Mouse (Mus musculus) layer of hippocampus, adult 2 months (tissue): Measurements from ENCODE around the gene BC067074. TPM values are rescaled to one million over a fixed set of nuclear protein-coding genes. Genes with fewer than 3 reads are reported as not detected.
"Not testable (repeated sequence)": the region's sequence is repeated elsewhere in the genome, so short reads cannot be mapped to it uniquely, and the experiment has no call there.

Experiments used
- DNase-seq, 2 experiments: peaks; one replicate each; pipeline ENCODE4 v3.0.0; 2022; ENCODE audit warnings: low spot score in 2 of 2
- H3K27ac ChIP-seq: fragments of 200-600 bp; 2 replicates; pipeline ENCODE4 v1.8.1; 2022
- H3K4me3 ChIP-seq: fragments of 200-600 bp; 2 replicates; pipeline ENCODE4 v1.8.1; 2022; ENCODE audit warnings: mild to moderate bottlenecking
- CTCF ChIP-seq: fragments of 200-600 bp; conservative IDR thresholded peaks from 2 replicates; pipeline ENCODE4 v1.8.1; 2022; ENCODE audit warnings: antibody characterized with exemption, mild to moderate bottlenecking, moderate library complexity
- total RNA-seq, 2 experiments: library from RNA; stranded (reverse); gene quantifications; 2 replicates each; pipeline ENCODE4 v1.2.3; 2021

Gene BC067074
- total RNA-seq, 2 experiments from 2014 or later, result 0.86 to 1.6 TPM

DNA sequence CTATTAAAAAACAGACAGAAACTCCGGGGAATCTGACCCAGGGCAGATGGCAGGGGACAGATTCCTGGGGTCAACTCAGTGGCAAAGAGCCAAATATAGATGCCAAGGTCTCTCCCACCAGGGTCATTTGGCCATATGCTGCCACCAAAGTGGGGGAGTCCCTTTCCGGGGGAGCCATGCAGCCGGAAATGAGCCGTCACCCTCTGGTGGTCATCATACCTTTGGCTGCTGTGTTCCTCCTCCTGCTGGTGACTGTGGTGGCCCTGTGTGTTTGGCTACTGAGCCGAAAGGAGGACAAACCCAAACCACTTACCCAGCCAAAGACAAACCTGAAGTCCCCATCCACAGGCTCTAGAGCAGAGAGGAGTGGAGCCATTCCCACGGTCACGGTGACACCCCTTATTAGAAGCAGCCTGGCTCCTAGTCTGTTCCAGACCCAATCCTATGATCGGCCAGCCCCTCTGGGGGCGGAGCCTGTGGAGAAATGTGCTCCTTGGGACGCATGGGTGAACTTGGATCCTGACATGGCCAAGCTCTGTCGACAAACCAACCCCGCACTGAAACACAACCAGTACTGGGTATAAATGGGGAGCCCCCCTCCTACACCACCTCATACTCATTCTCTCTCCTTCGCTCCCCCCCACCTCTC, 76.1 kb downstream of the BC067074 start:
- no peak for DNase-seq
- no peak for TF ChIP-seq CTCF
- Histone ChIP-seq H3K27ac (no peak overlapping the region), H3K4me3 (no peak overlapping the region)

DNA sequence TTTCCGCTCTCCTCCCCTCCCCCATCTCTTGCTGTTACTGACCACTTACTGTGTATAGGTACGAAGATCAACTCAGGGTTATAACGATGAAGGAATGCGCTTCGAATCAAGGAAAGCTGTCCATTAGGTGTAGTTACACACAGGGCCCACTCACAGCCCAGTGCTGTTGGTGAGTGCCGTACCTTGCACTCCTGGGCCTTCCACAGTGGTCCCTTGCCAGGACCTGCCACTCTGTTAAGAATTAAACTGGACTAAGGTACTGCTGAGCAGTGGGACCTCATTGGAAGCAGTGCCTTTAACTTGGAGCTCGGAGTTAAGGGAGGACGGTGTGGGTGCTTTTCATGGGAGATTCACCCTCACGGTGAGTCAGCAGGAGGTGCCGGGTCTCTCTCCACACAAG, 76.7 kb downstream of the BC067074 start:
- DNase-seq, result no peak
- TF ChIP-seq CTCF, result no peak
- no peak overlapping the region for H3K4me3 ChIP-seq
- no peak overlapping the region for H3K27ac ChIP-seq

DNA sequence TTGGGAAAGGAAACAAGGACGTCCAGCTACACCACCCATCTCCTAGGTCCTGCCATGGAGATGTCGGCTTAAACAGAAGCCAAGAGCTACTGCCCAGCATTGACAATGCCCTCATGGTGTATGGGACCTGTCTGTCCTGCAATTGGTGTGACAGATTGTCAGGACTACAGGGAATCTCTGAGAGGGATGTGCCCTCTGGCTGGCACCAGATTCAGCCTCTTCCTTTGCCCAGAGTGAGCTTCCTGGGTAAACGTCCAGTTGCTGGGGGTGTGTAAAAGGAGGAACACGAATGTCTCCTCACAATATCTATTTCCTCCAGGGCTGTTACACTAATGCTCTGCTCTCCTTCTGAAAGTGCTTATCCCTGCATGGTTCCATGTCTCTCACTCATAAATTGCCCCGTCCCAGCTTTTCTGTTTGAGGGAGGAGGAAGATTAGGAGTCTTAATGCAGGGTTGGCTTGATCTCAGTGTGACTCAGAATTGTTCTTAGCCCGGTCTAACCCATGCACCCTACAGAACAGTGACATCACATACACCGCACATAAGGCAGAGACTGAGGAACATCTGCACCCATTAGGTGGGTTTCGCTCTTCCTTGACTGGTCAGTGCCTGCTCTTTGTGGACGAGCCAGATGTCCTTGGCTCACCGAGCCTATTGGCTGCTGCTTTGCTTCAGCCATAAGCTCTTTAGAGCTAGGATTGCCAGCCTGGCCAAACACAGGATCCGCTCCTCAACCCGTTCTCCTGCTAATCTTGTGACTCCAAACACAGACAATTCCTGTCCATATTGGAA, 80.5 kb downstream of the BC067074 start:
- TF ChIP-seq CTCF, result no peak
- DNase-seq, result no peak
- Histone ChIP-seq H3K4me3 (no peak overlapping the region), H3K27ac (0 out of 2 replicates have a peak overlapping the region, but pooled peaks have one; percentile 23)

- peak in 1 of 2 experiments; percentile 28 for DNase-seq
- H3K27ac ChIP-seq, result 0 out of 2 replicates have a peak overlapping the region, but pooled peaks have one; percentile 23
- no peak overlapping the region for H3K4me3 ChIP-seq
- no peak for TF ChIP-seq CTCF
Measured at GRCm38 (mm10) chr13:113374084-113374405, 81.1 kb downstream of the BC067074 start.

DNA sequence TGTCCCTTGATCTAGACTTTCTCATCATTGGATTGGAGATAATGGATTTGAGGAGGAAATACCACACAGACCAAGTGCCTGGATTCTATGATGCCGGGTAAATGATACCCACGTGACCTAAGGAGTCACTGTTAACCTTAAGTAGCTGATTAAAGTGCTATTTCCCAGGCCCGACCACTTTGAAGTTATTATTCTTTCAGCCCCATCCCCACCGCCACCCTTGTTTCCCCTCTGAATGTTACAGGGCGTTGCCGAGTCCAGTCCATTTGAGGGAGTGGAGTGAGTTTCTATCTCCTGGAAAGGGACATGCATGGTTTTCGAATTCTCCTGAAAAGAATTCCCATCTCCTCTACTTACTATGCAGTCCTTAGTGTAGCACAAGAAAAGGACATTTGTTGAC, 84.7 kb downstream of the BC067074 start:
- no peak overlapping the region for H3K27ac ChIP-seq
- H3K4me3 ChIP-seq, result no peak overlapping the region
- DNase-seq, result no peak
- no peak for TF ChIP-seq CTCF

DNA sequence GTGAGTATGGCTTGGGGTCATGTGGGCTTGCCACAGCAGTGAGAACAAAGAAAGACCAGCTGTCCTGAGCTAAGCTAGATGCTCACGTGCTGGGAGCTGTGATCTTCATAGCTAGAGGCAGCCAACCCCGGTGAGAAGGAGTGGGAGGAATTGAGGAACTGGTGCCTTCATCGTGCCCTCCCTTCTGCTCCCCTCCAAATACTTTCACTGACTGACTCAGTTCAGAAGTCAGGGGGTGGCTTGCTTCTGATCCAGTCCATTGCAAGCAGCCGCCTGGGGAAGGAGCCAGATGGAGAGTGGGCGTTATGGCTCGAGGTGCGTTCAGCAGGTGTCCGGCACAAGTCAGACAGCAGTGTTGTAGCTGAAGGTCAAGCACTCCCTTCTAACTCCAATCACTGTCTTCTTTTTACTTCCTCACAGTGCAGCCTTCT, 86.0 kb downstream of the BC067074 start:
- Histone ChIP-seq H3K4me3 (no peak overlapping the region), H3K27ac (no peak overlapping the region)
- TF ChIP-seq CTCF, result no peak
- DNase-seq, result no peak

GRCm38 (mm10) chr13:113379766-113380309, 86.9 kb downstream of the BC067074 start:
- DNase-seq, result no peak
- TF ChIP-seq CTCF, result no peak
- Histone ChIP-seq H3K4me3 (no peak overlapping the region), H3K27ac (no peak overlapping the region; the same call in 1 of the 2 replicates)

GRCm38 (mm10) chr13:113381710-113382109, 88.8 kb downstream of the BC067074 start:
- 0 out of 2 replicates have a peak overlapping the region, but pooled peaks have one; percentile 10 for H3K27ac ChIP-seq
- no peak for DNase-seq
- no peak overlapping the region for H3K4me3 ChIP-seq
- no peak for TF ChIP-seq CTCF

GRCm38 (mm10) chr13:113382201-113382600, 89.2 kb downstream of the BC067074 start:
- TF ChIP-seq CTCF, result no peak
- H3K4me3 ChIP-seq, result no peak overlapping the region
- H3K27ac ChIP-seq, result 0 out of 2 replicates have a peak overlapping the region, but pooled peaks have one; percentile 10
- no peak for DNase-seq

GRCm38 (mm10) chr13:113382770-113383169, 89.8 kb downstream of the BC067074 start:
- H3K4me3 ChIP-seq, H3K27ac ChIP-seq, DNase-seq: not testable (repeated sequence)

GRCm38 (mm10) chr13:113393386-113393785, 100.4 kb downstream of the BC067074 start:
- Histone ChIP-seq H3K27ac (no peak overlapping the region), H3K4me3 (no peak overlapping the region)
- TF ChIP-seq CTCF, result no peak

GRCm38 (mm10) chr13:113394591-113394990, 101.6 kb downstream of the BC067074 start:
- no peak for TF ChIP-seq CTCF
- Histone ChIP-seq H3K4me3 (no peak overlapping the region), H3K27ac (no peak overlapping the region)
- no peak for DNase-seq

More at GRCm38 (mm10) chr13:113393386-113393785, 100.4 kb downstream of the BC067074 start:
- no peak for DNase-seq

DNA sequence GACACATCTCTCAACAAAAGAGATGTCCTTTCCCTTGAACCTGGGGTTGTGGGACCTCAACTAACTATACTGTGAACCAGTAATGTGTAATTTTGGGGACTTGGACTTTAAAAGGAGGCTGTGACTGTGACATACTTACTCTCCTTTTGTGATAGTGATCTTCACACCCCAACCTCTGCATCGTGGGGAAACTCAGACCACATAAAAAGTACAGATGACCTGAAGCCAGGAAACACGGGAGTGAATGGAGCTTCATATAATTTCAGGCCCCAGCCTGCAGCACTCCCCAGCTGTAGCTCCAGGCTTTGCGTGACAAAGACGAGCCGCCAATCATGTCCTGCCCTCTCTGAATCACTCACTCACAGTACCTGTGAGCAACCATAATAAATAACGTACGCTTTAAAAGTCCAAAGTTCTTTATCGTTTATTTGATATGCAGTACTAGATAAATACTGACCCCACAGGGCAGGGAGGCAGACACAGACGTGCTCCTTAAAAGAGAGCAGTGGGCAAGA, 104.1 kb downstream of the BC067074 start:
- Histone ChIP-seq H3K4me3 (no peak overlapping the region), H3K27ac (no peak overlapping the region)
- DNase-seq, result no peak
- TF ChIP-seq CTCF, result no peak
